Mouse (Mus musculus): ENCODE results near the gene Tldc2.
A peak's percentile ranks its signal among the peaks of the same experiment; 100 is the strongest.

Gene Tldc2

DNA sequence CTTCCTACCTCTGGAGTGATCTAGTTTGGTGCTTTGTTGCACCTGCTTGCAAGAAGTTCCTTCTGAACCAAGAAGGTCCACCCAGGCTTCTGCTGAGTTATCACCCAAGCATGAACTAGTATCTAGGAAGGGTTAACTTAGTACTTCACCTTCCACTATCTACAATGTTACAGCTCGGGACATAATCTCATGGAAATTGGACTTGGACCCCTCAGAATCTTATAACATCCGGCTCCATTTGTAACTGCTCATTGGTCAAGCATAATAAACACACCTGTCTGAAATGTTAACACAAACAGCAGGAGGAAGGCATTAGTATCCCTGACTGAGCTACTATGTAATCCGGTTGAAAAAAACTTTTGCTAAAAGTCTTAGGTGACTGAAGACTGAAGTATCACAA is 40.5 kb downstream of the Tldc2 start:
- DNase-seq (ENCODE audit: extremely low spot score): no peak

DNA sequence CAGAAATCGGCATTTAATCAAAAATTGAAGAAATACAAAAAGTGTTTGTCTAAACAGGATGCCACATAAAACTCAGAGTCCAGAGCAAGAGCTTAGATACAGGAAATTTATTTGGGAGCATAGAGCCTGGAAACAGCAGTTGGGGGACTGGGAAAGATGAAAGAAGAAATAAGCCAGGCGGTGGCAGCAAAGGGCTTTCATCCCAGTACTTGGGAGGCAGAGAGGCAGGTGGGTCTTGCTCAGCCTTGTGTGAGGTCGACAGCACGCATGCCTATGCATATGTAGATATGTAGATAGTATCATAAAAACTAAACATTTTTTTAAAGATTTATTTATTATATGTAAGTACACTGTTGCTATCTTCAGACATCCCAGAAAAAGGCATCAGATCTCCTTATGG is 41.2 kb downstream of the Tldc2 start:
- DNase-seq (ENCODE audit: extremely low spot score): no peak

DNA sequence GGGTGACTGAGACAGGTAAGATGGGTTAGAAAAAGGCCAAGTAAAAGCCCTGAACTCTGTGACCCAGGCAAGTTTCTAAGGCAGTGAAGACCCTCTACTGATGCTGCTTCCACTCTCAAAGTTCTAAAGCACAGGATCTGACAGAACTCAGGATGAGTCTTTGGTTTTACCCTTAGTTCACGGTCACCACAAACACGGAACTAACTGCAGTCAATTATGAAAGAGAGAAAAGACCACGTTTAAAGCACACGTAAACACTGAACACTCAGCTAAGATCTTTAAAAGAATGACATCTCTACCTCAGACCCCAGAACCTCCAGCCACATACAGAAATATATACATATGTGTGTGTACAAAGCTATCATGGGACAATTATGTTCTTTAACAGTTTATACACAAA is 42.2 kb downstream of the Tldc2 start:
- no peak for DNase-seq (ENCODE audit: extremely low spot score)

DNA sequence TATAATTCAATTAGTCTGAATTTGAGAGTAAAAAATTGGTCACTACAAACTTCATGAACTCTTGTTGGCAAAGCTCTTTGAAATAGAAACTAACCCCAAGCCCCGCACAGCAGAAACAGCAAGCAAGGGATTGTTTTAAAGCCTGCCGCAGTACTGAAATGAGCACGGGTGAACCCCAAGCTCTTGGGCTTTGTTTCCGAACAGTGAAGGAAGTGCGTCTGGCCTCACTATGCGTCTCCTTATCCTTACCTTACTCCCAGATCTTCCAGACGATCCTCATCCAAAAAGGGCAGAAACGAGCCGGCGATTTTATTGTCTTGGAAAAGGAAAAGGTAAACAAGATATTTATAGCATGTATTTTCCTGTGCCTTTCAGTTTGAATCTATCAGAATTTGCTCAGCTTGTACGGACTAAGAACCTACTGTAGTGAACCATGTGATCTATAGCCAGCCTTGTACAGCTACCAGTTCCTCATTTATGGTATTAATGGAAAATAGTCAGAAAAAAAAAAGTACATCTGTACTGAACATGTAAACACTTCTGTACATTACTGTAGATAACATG is 42.8 kb downstream of the Tldc2 start:
- DNase-seq (ENCODE audit: extremely low spot score): no peak

DNA sequence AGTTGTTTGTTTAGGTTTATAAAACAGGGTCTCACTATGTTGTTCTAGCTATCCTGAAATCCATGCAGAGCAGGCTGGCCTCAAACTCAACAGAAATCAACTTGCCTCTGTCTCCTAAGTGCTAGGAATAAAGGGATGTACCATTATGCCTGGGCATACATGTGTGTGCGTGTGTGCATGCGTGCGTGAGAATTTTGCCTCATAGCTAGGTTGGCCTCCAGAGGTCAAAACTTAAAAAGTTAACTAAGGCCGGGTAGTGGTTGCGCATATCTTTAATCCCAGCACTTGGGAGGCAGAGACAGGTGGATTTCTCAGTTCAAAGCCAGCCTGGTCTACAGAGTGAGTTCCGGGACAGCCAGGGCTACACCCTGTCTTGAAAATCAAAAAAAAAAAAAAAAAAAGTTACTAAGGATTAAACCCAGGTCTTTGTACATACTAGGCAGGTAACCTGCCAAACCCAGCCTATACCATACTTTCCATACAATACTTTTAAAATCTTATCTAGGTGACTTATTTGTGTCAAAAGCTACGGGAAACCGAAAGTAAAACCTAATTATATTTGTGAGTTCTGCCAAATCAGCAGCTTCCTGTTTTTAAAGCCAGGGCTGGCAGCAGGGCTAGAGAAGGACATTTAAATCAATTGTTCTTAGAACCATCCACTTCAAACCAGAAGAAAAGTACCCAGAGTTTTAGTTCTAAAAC is 44.1 kb downstream of the Tldc2 start:
- no peak for DNase-seq (ENCODE audit: extremely low spot score)

DNA sequence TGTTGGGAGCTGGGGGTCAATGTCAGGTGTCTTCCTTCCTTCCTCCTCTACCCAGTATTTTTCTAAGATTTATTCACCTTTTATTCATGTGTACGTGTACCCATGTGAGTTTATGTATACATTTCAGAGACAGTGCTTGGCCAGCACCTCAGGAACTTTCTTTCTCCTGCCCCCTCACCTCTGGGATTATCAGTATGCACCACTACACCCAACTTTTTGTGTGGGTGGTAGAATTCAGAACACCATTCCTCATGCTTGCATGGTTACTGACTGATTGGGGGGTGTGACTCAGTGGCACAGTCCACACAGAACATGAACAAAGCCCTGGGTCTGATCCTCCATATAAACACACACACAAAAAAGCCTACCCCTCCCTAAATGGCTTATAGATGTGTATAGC is 45.2 kb downstream of the Tldc2 start:
- no peak for DNase-seq (ENCODE audit: extremely low spot score)

DNA sequence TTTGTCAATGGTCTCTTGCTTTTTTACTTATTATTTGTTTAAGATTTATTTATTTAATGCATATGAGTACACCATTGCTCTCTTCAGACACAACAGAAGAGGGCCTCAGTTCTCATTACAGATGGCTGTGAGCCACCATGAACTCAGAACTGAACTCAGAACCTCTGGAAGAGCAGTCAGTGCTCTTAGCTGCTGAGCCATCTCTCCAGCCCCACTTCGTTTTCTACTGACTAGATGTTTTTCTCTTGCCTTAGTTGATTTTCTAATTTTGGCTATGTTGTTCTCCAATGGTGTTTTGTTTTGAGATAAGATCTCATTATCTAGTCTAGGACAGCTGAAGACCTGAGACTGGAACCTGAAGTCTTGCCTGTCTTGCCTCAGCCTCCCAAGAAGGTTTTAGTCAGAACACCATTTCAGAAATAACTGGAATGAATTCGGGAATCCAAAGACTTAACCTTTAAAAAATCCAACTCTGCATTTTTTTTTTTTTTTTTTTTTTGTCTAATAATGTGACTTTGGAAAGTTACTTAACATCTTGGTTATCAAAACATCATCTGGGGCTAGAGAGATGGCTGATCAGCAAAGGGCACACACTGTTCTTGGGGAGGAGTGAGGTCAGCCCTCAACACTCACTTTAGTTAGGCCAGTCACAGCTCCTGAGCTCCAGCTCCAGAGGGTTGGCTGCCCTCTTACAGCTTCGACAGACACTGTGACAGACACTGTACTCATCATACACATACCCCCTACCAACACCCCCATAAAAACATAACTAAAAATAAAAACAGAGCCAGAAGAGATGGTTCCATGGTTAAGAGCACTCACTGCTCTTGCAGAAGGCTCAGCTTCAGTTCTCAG is 46.1 kb downstream of the Tldc2 start:
- no peak for DNase-seq (ENCODE audit: extremely low spot score)

DNA sequence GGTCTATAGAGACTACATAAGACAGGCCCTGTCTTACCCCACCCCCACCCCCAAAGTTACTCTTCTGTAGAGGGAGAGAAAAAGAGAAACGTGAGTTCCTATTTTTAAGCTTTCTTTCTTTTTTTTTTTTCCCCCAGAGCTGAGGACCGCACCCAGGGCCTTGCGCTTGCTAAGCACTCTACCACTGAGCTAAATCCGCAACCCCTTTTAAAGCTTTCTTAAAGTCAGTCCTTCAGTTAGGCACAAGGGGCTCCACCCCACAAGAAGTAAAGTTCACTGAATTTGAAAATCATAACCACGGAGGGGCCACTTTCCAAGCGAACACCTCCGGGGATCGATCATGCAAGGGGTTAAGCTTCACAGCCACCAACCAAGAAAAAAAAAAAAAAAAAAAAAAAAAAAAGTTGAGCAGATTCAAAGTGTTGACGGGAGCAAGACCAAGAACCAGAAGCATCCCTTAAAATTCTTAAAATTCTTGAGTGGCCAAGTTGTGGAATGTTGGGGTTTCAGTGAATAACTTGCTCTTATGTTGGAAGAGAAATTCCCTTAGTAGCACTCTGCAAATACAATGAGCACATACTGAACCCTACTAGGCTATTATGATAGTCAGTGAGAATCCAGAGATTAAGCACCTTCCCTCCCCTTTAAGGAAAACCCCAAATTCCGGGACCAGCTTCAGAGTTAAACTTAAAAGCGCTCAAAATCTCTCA is 47.1 kb downstream of the Tldc2 start:
- peak; percentile 3 for DNase-seq (ENCODE audit: extremely low spot score)

DNA sequence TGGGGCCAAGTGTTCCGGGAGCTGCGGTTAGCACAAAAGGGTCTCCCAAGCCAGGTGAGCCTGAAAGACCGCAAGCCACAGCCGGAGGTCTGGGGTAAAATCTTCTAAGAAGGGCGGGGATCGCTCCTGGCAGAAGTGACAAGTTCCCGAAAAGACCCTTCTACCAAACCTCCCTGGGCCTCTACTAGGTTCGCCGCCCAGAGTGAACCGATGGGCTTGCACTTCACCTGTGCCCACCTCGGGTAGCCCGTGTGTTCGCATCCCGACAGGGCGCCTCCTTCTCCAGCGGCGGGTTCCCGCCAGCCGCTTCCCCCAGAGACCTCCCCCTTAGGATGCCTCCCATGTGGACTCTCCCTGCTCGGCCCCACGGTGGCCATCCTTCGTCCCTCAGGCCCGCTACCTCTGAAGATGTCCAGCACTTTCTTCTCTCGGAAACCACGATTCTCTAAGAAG is 47.6 kb downstream of the Tldc2 start:
- DNase-seq (ENCODE audit: extremely low spot score): no peak

DNA sequence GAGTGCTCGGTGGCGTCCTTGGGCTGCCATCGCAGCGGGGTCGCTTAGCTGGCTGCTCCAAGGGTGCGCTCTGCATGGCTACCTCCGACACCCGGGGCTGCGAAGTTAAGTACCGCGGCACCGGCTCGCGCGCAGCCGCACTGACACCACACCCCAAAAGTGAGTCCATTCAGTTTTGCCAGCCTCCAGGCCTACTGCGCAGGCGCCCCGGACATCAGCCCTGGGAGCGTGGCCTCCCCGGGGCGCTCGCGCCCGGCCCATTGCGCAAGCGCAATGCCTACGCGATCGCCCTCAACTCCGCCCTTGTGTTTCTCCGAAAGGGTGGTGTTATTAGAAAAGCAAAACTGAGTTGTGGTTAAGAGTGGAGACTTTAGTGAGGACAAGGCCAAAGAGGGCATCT is 48.2 kb downstream of the Tldc2 start, which contains the start of gene Samhd1:
Gene Samhd1, minus strand, starts transcription at position 252 of the 400 bp plus-strand sequence.
- peak; percentile 91 for DNase-seq (ENCODE audit: extremely low spot score)

DNA sequence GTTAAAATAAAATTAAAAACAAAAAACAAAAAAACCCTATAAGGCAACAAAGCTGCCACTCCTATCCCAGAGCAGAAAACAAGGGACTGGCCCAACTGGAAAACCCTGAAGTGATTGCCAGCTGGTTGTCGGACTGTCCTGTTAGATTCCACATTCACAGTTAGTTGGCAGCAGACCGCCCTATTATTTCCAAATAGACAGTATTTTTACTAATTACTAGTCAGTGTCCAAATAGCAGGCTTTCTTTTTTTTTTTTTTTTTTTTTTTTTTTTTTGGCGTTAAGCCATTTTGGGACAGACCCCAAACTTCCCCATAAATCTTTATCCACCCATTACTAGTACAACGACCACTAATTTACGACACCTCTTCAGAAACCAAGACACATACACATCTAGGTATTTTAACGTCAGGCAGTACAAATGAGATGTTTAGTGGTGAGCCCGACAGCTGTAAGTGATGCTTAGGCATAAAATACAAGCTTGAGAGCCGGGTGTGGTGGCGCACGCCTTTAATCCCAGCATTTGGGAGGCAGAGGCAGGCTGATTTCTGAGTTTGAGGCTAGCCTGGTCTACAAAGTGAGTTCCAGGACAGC is 48.8 kb downstream of the Tldc2 start:
- DNase-seq (ENCODE audit: extremely low spot score): no peak

DNA sequence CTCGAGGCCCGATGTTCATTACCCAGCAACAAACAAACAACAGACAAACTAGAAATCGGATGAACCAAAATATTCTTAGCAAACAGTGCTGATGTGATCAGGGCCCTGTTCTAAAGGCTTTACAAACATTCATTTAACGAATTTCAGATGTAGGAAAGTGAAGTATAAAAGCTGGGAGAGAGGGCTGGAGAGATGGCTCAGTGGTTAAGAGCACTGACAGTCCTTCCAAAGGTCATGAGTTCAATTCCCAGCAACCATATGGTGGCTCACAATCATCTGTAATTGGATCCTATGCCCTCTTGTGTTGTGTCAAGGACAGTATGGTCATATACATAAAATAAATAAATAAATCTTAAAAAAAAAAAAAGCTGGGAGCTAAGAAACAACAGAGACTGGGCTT is 49.3 kb downstream of the Tldc2 start:
- no peak for DNase-seq (ENCODE audit: extremely low spot score)

DNA sequence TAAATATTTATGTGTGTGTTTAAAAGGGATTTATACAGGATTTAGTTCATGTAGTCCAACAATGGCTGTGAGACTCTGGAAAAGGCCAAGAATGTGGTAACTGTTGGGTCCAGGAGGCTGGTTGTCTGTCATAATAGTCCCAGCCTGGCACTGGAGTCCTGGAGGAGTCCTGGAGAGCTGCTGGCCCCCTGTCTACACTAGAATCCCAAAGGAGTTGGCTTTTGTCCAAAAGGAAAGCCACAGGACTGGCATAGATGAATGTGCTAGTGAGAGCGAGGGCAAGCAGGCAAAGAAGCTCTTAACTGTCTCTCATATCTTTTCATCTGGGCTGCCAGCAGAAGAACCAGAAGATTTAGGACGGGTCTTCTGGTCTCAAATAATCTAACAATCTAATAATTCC is 49.8 kb downstream of the Tldc2 start:
- no peak for DNase-seq (ENCODE audit: extremely low spot score)

DNA sequence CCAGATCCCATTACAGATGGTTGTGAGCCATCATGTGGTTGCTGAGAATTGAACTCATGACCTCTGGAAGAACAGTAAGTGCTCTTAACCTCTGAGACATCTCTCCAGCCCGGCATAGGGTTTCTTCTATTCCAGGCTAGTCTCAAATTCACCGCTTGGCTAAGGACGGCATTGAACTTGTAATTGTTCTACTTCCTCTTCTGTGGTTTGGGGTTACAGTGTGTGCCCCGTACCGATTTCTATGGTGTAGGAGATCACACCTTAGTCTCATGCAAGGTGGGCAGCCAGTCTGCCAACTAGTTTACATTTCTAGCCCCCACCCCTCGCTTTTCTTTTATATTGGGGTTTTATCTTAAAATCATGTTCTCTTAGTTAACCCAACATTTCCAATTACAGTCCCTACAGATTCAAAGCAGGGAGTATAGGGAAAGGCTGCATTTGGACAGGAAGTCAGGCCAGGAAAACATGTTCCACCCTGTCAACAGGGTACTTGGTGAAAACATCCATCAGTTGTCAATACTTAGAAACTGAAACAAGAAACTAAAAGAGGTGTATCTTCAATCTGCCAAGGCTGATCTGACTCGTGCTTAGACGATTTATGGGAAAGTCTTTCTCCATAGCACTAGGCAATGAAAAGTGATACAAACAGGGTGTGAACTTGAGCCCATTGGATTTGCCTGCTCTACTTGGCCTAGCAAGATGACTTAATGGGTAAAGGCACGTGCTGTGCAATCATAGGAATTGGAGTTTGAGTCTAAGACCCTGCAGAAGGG is 51.3 kb downstream of the Tldc2 start:
- DNase-seq (ENCODE audit: extremely low spot score): no peak

DNA sequence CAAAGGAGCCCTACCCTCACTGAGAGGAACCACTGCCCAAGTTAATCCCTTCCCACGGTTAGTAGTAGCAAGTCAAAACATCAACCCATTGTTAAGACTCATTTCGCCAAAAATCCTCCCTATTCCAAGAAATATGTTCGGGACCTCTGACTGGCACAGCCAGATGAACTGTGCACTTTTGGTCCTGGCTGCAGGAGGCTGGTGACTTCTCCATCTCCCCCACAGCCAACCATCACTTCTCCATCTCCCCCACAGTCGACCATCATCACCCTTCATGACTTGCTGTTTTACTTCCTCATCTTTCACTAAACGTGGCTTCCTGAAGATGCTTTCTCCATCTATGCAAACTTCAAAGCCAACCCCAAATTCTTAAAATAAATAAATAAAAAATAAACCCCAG is 52.0 kb downstream of the Tldc2 start:
- no peak for DNase-seq (ENCODE audit: extremely low spot score)

DNA sequence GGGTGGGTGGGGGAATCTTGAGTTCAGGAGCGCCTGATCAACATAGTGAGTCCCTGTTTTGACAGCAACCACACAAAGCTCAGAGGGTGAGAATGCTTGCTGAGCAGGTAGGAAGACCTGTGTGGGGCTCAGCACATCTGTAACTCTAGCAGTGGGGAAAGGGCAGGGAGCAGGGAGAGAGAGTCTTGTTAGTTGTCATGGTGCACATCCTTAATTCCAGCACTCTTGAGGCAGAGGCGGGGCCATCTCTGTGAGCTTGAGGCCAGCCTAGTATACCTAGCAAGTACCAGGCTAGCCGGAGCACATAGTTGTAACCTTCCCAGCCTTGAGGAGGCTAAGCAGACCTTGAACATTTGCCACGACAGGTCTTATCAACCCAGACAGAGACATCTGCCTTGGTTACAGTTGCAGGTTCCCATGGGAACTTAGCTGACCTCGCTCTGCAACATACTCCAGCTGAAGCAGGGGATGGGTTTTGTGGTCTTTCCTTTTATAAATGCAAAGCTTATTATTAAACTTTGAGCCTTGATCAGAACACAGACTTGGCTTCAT is 52.5 kb downstream of the Tldc2 start:
- no peak for DNase-seq (ENCODE audit: extremely low spot score)

DNA sequence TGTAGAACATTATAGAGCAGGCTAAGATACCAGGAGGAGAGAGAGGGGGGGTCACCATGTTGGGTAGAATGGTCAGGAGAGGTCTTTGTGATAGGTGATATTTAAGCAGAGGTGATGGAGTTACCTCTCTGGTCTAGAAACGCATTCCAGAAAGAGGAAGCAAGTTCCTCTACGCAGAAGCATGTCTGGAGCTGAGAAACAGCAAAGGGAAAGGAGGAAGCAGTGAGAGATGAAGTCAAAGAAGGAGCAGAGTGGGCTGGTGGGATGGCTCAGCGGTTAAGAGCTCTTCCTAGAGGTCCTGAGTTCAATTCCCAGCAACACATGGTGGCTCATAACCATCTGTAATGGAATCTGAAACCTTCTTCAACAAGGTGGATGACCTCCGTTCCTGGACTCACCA is 55.1 kb downstream of the Tldc2 start:
- DNase-seq (ENCODE audit: extremely low spot score): no peak

DNA sequence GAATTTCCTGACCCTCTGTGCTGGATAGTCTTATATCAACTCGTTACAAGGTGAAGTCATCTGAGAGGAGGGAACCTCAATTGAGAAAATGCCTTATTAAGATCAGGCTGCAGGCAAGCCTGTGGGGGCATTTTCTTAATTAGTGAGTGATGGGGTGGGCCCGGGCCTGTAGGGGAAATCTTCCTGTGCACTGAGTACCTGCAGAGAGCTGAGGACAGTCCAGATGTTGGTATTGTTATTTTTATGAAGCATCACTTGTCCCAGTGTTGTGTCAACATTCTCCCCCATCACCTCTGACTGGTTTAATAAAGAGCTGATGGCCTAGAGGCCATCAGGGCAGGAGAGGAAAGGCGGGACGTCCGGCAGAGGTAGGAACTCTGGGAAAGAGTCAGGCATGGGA is 57.3 kb downstream of the Tldc2 start:
- no peak for DNase-seq (ENCODE audit: extremely low spot score)

DNA sequence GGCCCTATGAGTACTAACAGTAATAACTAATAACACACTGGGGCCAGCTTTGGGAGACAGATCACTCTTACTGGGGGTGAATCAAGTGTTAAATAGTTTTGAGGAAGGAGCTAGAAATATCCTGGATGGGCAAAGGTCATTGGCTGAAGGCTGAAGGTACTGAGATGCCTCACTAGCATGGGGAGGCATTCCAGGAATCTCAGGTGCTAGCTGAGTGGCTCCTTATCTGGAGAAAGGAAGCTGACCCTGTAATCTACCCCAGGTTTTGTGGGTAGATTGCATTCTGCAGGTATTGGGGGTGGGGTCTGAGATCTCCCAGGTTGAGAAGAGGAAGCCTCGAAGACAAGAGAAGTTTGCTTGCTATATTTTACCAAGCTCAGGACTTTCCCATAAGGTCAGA is 58.3 kb downstream of the Tldc2 start:
- no peak for DNase-seq (ENCODE audit: extremely low spot score)
